Mouse (Mus musculus) lung, adult 10 weeks (tissue): Measurements from ENCODE around the gene Slc36a2. TPM values are rescaled to one million over a fixed set of nuclear protein-coding genes. Genes with fewer than 3 reads are reported as not detected.

Source experiments
- polyA plus RNA-seq: library from polyadenylated mRNA; stranded (reverse); fragments of 350-450 nt; fragmentation: Illumina TruSeq; extraction: RNeasy Lipid Tissue Mini Kit (QIAGEN cat#74804); gene quantifications from one replicate; pipeline ENCODE4 v1.2.3, GENCODE M21; 2014; ENCODE audit warnings: low read depth, low replicate concordance; ENCODE audit not compliant: insufficient read depth

Slc36a2 gene
- 21.9 TPM for polyA plus RNA-seq

DNA sequence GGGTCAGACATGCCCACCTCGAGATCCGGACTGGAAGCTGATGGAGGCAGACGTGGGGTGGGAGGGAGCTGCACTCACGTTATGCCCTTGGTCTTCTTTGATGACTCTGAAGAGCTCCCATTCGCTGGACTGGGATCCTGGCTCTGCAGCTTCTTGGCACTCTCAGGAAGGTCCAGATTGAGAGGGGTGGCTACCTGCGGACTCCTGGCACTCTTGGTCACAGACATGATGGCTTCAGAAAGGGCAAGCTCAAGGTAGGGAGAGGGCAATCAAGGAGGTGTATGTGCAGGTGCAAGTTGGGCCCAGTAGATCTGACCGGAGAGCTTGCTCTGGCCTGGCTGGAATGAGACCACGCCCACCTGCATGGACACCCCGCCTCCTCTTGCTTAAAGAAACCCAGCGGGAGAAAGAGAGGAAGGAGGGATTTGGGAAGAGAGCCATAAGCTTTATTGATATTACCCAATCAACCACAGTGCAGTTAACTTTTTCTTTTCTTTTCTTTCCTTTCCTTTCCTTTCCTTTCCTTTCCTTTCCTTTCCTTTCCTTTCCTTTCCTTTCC lies at the start of gene Slc36a2:
Gene Slc36a2 (minus strand): TSS at position 345 of the 559 bp plus-strand sequence.

DNA sequence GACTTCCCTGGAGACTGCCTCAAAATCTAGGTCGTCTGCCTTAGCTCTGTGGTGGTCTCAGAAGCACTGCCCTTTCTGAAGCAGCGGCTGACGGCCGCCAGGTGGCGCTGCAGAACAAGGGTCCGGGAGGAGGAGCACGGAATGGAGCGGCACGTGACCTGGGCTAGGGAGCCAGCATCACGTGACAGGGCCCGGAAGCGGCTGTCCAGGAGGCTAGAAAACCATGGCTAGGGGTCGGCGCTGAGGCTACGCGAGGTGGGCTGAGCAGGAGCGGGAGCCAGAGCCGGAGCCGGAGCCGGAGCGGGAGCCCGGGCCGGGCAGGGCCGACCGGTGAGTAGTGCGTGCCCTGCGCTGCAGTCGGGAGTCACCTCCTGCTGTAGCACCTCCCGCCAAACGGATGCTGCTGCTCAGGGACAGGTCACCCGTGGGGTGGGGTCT lies 19.3 kb upstream of the Slc36a2 start, which contains the start of gene Slc36a1:
Gene Slc36a1 (plus strand): TSS at position 192 of the 438 bp plus-strand sequence.

DNA sequence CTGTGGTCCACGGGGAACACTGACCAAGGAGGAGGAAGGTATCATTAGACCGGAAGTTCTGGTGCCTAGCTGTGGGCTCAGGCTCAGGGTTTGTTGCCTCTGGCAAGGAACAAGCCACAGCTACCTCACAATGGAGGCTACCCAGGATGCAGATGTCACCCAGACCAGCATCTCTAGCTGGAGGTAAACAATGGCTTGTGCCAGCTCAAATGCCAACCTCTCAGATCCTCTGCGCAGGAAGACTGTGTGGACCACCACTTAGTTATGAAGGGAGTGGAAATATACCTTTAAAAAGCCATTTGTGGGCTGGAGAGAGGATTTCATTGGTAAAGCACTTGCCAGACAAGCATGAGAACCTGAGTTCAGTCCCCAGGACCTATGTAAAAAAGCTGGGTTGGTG lies 33.3 kb downstream of the Slc36a2 start, which contains the start of gene Slc36a3:
Gene Slc36a3 (minus strand): TSS at position 101 of the 400 bp plus-strand sequence.

Other genes with a start within 250 kb of the Slc36a2 start
- gene Tnip1, start 222.2 kb downstream of the Slc36a2 start, polyA plus RNA-seq, result 16.4 TPM
- gene Anxa6, start 151.6 kb downstream of the Slc36a2 start, polyA plus RNA-seq, result 136 TPM
- gene Ccdc69, start 106.9 kb downstream of the Slc36a2 start, polyA plus RNA-seq, result 6.1 TPM
- 32.8 TPM for gene Gm2a, start 87.0 kb downstream of the Slc36a2 start, polyA plus RNA-seq
- gene Slc36a3, start 33.4 kb downstream of the Slc36a2 start, polyA plus RNA-seq, result 0.13 TPM
- 3.5 TPM for gene Slc36a1, start 19.3 kb upstream of the Slc36a2 start, polyA plus RNA-seq
- 0.15 TPM for gene Fat2, start 151.5 kb upstream of the Slc36a2 start, polyA plus RNA-seq
- 650 TPM for gene Sparc, start 238.1 kb upstream of the Slc36a2 start, polyA plus RNA-seq